Mouse (Mus musculus) kidney, embryonic 16.5 days (tissue): Measurements from ENCODE around the gene Cfap157. TPM values are rescaled to one million over a fixed set of nuclear protein-coding genes. Genes with fewer than 3 reads are reported as not detected.

Experiments
- ATAC-seq: fragments of 200-750 bp; cut with Nextera tagmentation; 2 replicates; pipeline ENCODE4 v1.8.0; 2017; ENCODE audit warnings: moderate TSS enrichment; ENCODE audit not compliant: low FRiP score, low TSS enrichment
- H3K27ac ChIP-seq: fragments of 300-500 bp; sonication (generic); 2 replicates; pipeline ENCODE4 v1.5.1; 2014; ENCODE audit warnings: low read length
- H3K27me3 ChIP-seq: fragments of 300-500 bp; sonication (generic); 2 replicates; pipeline ENCODE4 v1.6.1; 2014; ENCODE audit warnings: low read length, control low read depth, mixed read lengths; ENCODE audit not compliant: insufficient read depth
- H3K36me3 ChIP-seq: fragments of 300-500 bp; sonication (generic); 2 replicates; pipeline ENCODE4 v1.6.1; 2014; ENCODE audit warnings: low read length, control low read depth, mixed read lengths; ENCODE audit not compliant: insufficient read depth
- H3K4me1 ChIP-seq: fragments of 300-500 bp; sonication (generic); 2 replicates; pipeline ENCODE4 v1.6.1; 2014; ENCODE audit warnings: low read length, control low read depth, mixed read lengths; ENCODE audit not compliant: insufficient read depth
- H3K4me2 ChIP-seq: fragments of 300-500 bp; sonication (generic); replicated peaks from 2 replicates; pipeline ENCODE4 v1.6.1; 2014; ENCODE audit warnings: low read depth, low read length
- H3K4me3 ChIP-seq: fragments of 300-500 bp; sonication (generic); 2 replicates; pipeline ENCODE4 v1.5.1; 2014; ENCODE audit warnings: mild to moderate bottlenecking, low read length
- H3K9ac ChIP-seq: fragments of 300-500 bp; sonication (generic); replicated peaks from 2 replicates; pipeline ENCODE4 v1.6.1; 2014; ENCODE audit warnings: low read length
- H3K9me3 ChIP-seq: fragments of 300-500 bp; sonication (generic); 2 replicates; pipeline ENCODE4 v1.6.1; 2016; ENCODE audit warnings: low read length, control low read depth
- WGBS: fragments of 180-500 bp; shearing (Covaris S2); extraction: QIAGEN DNeasy Blood & Tissue Kit; methylation state at CpG from one replicate; pipeline ENCODE4 v1.1.7; 2014; 5-methylcytosine and 5-hydroxymethylcytosine counted together
- polyA plus RNA-seq: library from polyadenylated mRNA; unstranded; fragments of >200 nt; fragmentation: Nextera tagmentation; extraction: Ambion mirVana; gene quantifications from 2 replicates; pipeline ENCODE4 v1.2.1, GENCODE M21; 2015

Gene Cfap157
- polyA plus RNA-seq, 1 experiment from 2014 or later, result 0.29 TPM

- H3K9ac ChIP-seq, result no peak overlapping the region
- no peak overlapping the region for H3K4me3 ChIP-seq
- no peak overlapping the region for H3K4me2 ChIP-seq
- no peak for ATAC-seq
- no peaks in the 10 kb centered on the region for H3K27me3 ChIP-seq
- H3K4me1 ChIP-seq, result peaks cover 5% of the 10 kb centered on the region
- H3K36me3 ChIP-seq, result peaks cover 2% of the 10 kb centered on the region; the same call in 1 of the 2 replicates
- WGBS, result 92% methylated on average over 5 of the region's 5 CpGs
- no peak overlapping the region for H3K27ac ChIP-seq
- H3K9me3 ChIP-seq, result no peaks in the 10 kb centered on the region
Observed at GRCm38 (mm10) chr2:32818208-32818607, 34.0 kb upstream of the Cfap157 start.

- no peaks in the 10 kb centered on the region for H3K27me3 ChIP-seq
- no peak overlapping the region for H3K4me2 ChIP-seq
- no peak overlapping the region for H3K27ac ChIP-seq
- no peaks in the 10 kb centered on the region for H3K4me1 ChIP-seq
- H3K36me3 ChIP-seq, result peaks cover 2% of the 10 kb centered on the region; the same call in 1 of the 2 replicates
- H3K4me3 ChIP-seq, result no peak overlapping the region
- H3K9me3 ChIP-seq, result no peaks in the 10 kb centered on the region
- no peak for ATAC-seq
- 73% methylated on average over 7 of the region's 7 CpGs for WGBS
- H3K9ac ChIP-seq, result no peak overlapping the region
Observed at GRCm38 (mm10) chr2:32817589-32817988, 33.4 kb upstream of the Cfap157 start.

DNA sequence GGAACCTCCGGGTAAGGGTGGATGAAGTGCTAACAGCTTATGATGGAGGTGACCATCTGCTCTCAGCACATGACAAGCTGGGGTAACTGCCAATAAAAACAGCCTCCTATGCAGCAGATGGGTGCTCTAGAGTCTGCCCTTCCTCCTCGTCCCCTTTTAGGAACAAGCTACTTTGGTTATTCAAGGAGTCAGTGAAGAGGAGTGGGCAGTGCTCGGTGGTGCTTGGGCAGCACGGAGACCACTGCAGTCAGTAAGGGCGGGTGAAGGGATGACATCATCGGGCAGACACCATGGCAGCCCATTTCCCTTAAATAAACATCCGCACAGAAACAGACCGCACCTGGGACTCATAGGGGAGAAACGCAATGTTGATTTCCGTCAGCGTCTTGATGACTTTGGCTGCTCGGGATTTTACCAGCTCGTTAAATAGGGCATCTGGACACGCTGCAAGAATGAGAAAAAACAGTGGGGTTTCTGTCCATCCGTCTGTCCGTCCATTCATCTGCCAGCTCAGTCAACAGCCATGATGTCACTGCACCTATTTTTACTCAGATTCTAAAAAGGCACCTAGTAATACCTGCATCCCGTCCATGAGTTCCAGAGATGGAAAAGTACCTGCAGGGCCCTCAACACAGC, 32.8 kb upstream of the Cfap157 start:
- Histone ChIP-seq H3K9ac (no peak overlapping the region), H3K27ac (no peak overlapping the region), H3K27me3 (no peaks in the 10 kb centered on the region), H3K9me3 (no peaks in the 10 kb centered on the region), H3K4me1 (no peaks in the 10 kb centered on the region), H3K4me2 (no peak overlapping the region), H3K4me3 (no peak overlapping the region), H3K36me3 (peaks cover 2% of the 10 kb centered on the region; the same call in 1 of the 2 replicates)
- no peak for ATAC-seq
- 58% methylated on average over 17 of the region's 17 CpGs for WGBS

DNA sequence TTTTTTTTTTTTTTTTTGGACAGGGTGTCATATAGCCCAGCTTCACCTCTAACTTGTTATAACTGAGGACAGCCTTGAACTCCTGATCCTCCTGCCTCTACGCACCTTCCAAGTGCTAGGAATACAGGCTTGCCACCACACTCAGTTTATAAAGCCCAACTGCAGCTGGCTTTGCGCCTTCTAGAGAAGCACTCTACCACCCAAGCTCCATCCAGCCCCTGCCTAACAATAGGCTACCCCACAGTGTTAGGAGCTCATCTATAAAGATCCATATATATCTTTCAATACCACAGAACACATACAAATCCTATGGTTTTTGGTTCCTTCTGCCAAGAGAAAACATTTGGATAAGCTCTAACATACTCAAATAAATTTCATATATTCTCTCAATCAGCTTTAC, 32.3 kb upstream of the Cfap157 start:
- H3K4me2 ChIP-seq, result no peak overlapping the region
- no peak overlapping the region for H3K27ac ChIP-seq
- no peak overlapping the region for H3K4me3 ChIP-seq
- H3K4me1 ChIP-seq, result no peaks in the 10 kb centered on the region
- no peak for ATAC-seq
- H3K9ac ChIP-seq, result no peak overlapping the region
- no peaks in the 10 kb centered on the region for H3K27me3 ChIP-seq
- no peaks in the 10 kb centered on the region for H3K9me3 ChIP-seq
- H3K36me3 ChIP-seq, result peaks cover 2% of the 10 kb centered on the region; the same call in 1 of the 2 replicates
- 95% methylated on average over 2 of the region's 2 CpGs for WGBS

DNA sequence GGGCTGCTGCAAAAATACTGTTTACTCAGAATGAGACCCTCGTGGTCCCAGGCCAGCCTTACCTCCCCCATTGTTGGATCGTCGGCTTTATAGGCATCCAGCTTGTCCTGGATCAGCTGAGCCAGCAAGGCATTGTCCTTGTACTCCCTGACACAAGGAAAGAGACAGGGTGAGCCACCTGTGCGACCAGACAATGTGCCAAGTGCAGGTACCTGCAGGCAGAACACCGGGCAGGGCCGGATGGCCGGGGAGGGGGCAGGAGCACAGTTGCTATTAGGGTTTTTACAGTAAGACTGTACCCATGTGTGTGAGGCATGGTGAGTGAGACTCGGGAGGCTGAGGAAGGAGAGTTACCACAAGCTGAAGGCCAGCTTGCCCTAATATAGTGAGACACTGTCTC, 27.7 kb upstream of the Cfap157 start:
- Histone ChIP-seq H3K4me3 (no peak overlapping the region), H3K4me1 (no peaks in the 10 kb centered on the region), H3K27ac (no peak overlapping the region), H3K9me3 (no peaks in the 10 kb centered on the region), H3K27me3 (no peaks in the 10 kb centered on the region), H3K4me2 (no peak overlapping the region), H3K36me3 (no peaks in the 10 kb centered on the region), H3K9ac (no peak overlapping the region; the same call in 1 of the 2 replicates)
- WGBS, result 73% methylated on average over 8 of the region's 8 CpGs
- ATAC-seq, result no peak

- no peak for ATAC-seq
- Histone ChIP-seq H3K4me2 (no peak overlapping the region), H3K9ac (no peak overlapping the region), H3K4me1 (no peaks in the 10 kb centered on the region), H3K36me3 (no peaks in the 10 kb centered on the region), H3K27me3 (no peaks in the 10 kb centered on the region), H3K27ac (no peak overlapping the region), H3K9me3 (no peaks in the 10 kb centered on the region), H3K4me3 (no peak overlapping the region)
- WGBS, result 90% methylated on average over 14 of the region's 14 CpGs
Observed at GRCm38 (mm10) chr2:32808816-32809566, 24.8 kb upstream of the Cfap157 start.

GRCm38 (mm10) chr2:32798251-32798962, 14.2 kb upstream of the Cfap157 start:
- 51% methylated on average over 10 of the region's 10 CpGs for WGBS
- ATAC-seq, result no peak
- H3K4me2 ChIP-seq, result no peak overlapping the region
- H3K36me3 ChIP-seq, result peaks cover 11% of the 10 kb centered on the region
- no peaks in the 10 kb centered on the region for H3K27me3 ChIP-seq
- H3K9me3 ChIP-seq, result no peaks in the 10 kb centered on the region
- H3K4me3 ChIP-seq, result no peak overlapping the region
- no peak overlapping the region for H3K27ac ChIP-seq
- H3K4me1 ChIP-seq, result no peaks in the 10 kb centered on the region
- no peak overlapping the region for H3K9ac ChIP-seq

- H3K4me1 ChIP-seq, result no peaks in the 10 kb centered on the region
- H3K27me3 ChIP-seq, result no peaks in the 10 kb centered on the region
- 89% methylated on average over 13 of the region's 13 CpGs for WGBS
- no peak overlapping the region for H3K9ac ChIP-seq
- H3K4me2 ChIP-seq, result no peak overlapping the region
- H3K27ac ChIP-seq, result no peak overlapping the region
- H3K4me3 ChIP-seq, result no peak overlapping the region
- no peaks in the 10 kb centered on the region for H3K9me3 ChIP-seq
- H3K36me3 ChIP-seq, result peaks cover 11% of the 10 kb centered on the region
- no peak for ATAC-seq
Observed at GRCm38 (mm10) chr2:32795748-32796418, 11.7 kb upstream of the Cfap157 start.

- no peak overlapping the region for H3K4me2 ChIP-seq
- no peaks in the 10 kb centered on the region for H3K27me3 ChIP-seq
- no peak overlapping the region for H3K9ac ChIP-seq
- ATAC-seq, result no peak
- 82% methylated on average over 6 of the region's 6 CpGs for WGBS
- 0 out of 2 replicates have a peak, but pooled peaks cover 2% of the 10 kb centered on the region for H3K36me3 ChIP-seq
- H3K9me3 ChIP-seq, result no peaks in the 10 kb centered on the region
- no peak overlapping the region for H3K27ac ChIP-seq
- H3K4me3 ChIP-seq, result no peak overlapping the region
- no peaks in the 10 kb centered on the region for H3K4me1 ChIP-seq
Observed at GRCm38 (mm10) chr2:32791297-32791696, 7.1 kb upstream of the Cfap157 start.
